Mouse (Mus musculus): ENCODE results near the gene Hist1h2bb.

Hist1h2bb gene

GRCm38 (mm10) chr13:23728472-23729191, 17.9 kb upstream of the Hist1h2bb start:
- no peak for DNase-seq (ENCODE audit: low spot score)

GRCm38 (mm10) chr13:23729192-23729525, 17.4 kb upstream of the Hist1h2bb start:
- no peak for DNase-seq (ENCODE audit: low spot score)

GRCm38 (mm10) chr13:23729706-23730105, 16.8 kb upstream of the Hist1h2bb start:
- no peak for DNase-seq (ENCODE audit: low spot score)

GRCm38 (mm10) chr13:23730479-23730878, 16.1 kb upstream of the Hist1h2bb start:
- DNase-seq (ENCODE audit: low spot score): peak; percentile 76

- peak; percentile 68 for DNase-seq (ENCODE audit: low spot score)
Measured at GRCm38 (mm10) chr13:23732156-23732804, 14.3 kb upstream of the Hist1h2bb start.

- DNase-seq (ENCODE audit: low spot score): no peak
Measured at GRCm38 (mm10) chr13:23737091-23737490, 9.4 kb upstream of the Hist1h2bb start.

- peak; percentile 47 for DNase-seq (ENCODE audit: low spot score)
Measured at GRCm38 (mm10) chr13:23738041-23738440, 8.5 kb upstream of the Hist1h2bb start.

GRCm38 (mm10) chr13:23738677-23739068, 7.9 kb upstream of the Hist1h2bb start, which contains the start of gene Hist1h1c:
Hist1h1c (plus strand) TSS chr13:23738808.
- peak; percentile 93 for DNase-seq (ENCODE audit: low spot score)

- DNase-seq (ENCODE audit: low spot score): peak; percentile 92
Measured at GRCm38 (mm10) chr13:23739069-23739921, 7.2 kb upstream of the Hist1h2bb start.

GRCm38 (mm10) chr13:23739922-23740252, 6.6 kb upstream of the Hist1h2bb start:
- DNase-seq (ENCODE audit: low spot score): no peak

GRCm38 (mm10) chr13:23740256-23740840, 6.2 kb upstream of the Hist1h2bb start:
- peak; percentile 61 for DNase-seq (ENCODE audit: low spot score)

GRCm38 (mm10) chr13:23740910-23741309, 5.6 kb upstream of the Hist1h2bb start:
- peak; percentile 58 for DNase-seq (ENCODE audit: low spot score)

- DNase-seq (ENCODE audit: low spot score): peak; percentile 60
Measured at GRCm38 (mm10) chr13:23742007-23742406, 4.5 kb upstream of the Hist1h2bb start.

GRCm38 (mm10) chr13:23743215-23743614, 3.3 kb upstream of the Hist1h2bb start:
- no peak for DNase-seq (ENCODE audit: low spot score)

GRCm38 (mm10) chr13:23743963-23744362, 2.6 kb upstream of the Hist1h2bb start:
- DNase-seq (ENCODE audit: low spot score): no peak

GRCm38 (mm10) chr13:23744421-23745380, 1.8 kb upstream of the Hist1h2bb start:
- no peak for DNase-seq (ENCODE audit: low spot score)

GRCm38 (mm10) chr13:23745381-23746161, 963 bp upstream of the Hist1h2bb start, which contains the start of gene Hist1h3c:
Hist1h3c (minus strand) TSS chr13:23745602.
- peak; percentile 93 for DNase-seq (ENCODE audit: low spot score)

GRCm38 (mm10) chr13:23747081-23747891, 752 bp downstream of the Hist1h2bb start:
- no peak for DNase-seq (ENCODE audit: low spot score)

- DNase-seq (ENCODE audit: low spot score): no peak
Measured at GRCm38 (mm10) chr13:23747892-23748288, 1.4 kb downstream of the Hist1h2bb start.
